Mouse (Mus musculus) layer of hippocampus, adult 9-11 months (tissue): ENCODE data around the gene Lca5.

Experiments used
- DNase-seq: peaks from one replicate; pipeline ENCODE4 v3.0.0; 2022

Lca5 gene

GRCm38 (mm10) chr9:83389570-83389969, 51.4 kb downstream of the Lca5 start:
- DNase-seq = no peak

GRCm38 (mm10) chr9:83386264-83386855, 54.6 kb downstream of the Lca5 start:
- DNase-seq = no peak

- no peak for DNase-seq
Observed at GRCm38 (mm10) chr9:83385301-83385700, 55.6 kb downstream of the Lca5 start.

GRCm38 (mm10) chr9:83383235-83383634, 57.7 kb downstream of the Lca5 start:
- DNase-seq = no peak

- DNase-seq = no peak
Observed at GRCm38 (mm10) chr9:83382775-83383174, 58.2 kb downstream of the Lca5 start.

- DNase-seq = no peak
Observed at GRCm38 (mm10) chr9:83381317-83381716, 59.6 kb downstream of the Lca5 start.

GRCm38 (mm10) chr9:83379661-83380060, 61.3 kb downstream of the Lca5 start:
- DNase-seq = no peak

GRCm38 (mm10) chr9:83377132-83377531, 63.8 kb downstream of the Lca5 start:
- no peak for DNase-seq

- no peak for DNase-seq
Observed at GRCm38 (mm10) chr9:83375522-83376176, 65.3 kb downstream of the Lca5 start.

GRCm38 (mm10) chr9:83370907-83371306, 70.0 kb downstream of the Lca5 start:
- no peak for DNase-seq

GRCm38 (mm10) chr9:83368234-83368633, 72.7 kb downstream of the Lca5 start:
- DNase-seq = no peak

GRCm38 (mm10) chr9:83355802-83356201, 85.1 kb downstream of the Lca5 start:
- DNase-seq = no peak

- DNase-seq = no peak
Observed at GRCm38 (mm10) chr9:83353316-83353715, 87.6 kb downstream of the Lca5 start.

GRCm38 (mm10) chr9:83351171-83351570, 89.8 kb downstream of the Lca5 start:
- no peak for DNase-seq

- DNase-seq = no peak
Observed at GRCm38 (mm10) chr9:83350613-83351012, 90.3 kb downstream of the Lca5 start.

- no peak for DNase-seq
Observed at GRCm38 (mm10) chr9:83349905-83350304, 91.0 kb downstream of the Lca5 start.

- peak; percentile 74 for DNase-seq
Observed at GRCm38 (mm10) chr9:83349504-83349903, 91.4 kb downstream of the Lca5 start.

- no peak for DNase-seq
Observed at GRCm38 (mm10) chr9:83347521-83347920, 93.4 kb downstream of the Lca5 start.

- DNase-seq = no peak
Observed at GRCm38 (mm10) chr9:83342491-83343370, 98.2 kb downstream of the Lca5 start.
